Mouse (Mus musculus) ovary, postnatal 36 days (tissue): ENCODE results near the gene Ptprg.

Source experiments
- DNase-seq: peaks from one replicate; pipeline ENCODE4 v3.0.0; 2022; ENCODE audit warnings: low spot score, mixed read lengths

The Ptprg gene

GRCm38 (mm10) chr14:12099390-12100333 lies 546.3 kb downstream of the Ptprg start:
- DNase-seq: no peak

DNA sequence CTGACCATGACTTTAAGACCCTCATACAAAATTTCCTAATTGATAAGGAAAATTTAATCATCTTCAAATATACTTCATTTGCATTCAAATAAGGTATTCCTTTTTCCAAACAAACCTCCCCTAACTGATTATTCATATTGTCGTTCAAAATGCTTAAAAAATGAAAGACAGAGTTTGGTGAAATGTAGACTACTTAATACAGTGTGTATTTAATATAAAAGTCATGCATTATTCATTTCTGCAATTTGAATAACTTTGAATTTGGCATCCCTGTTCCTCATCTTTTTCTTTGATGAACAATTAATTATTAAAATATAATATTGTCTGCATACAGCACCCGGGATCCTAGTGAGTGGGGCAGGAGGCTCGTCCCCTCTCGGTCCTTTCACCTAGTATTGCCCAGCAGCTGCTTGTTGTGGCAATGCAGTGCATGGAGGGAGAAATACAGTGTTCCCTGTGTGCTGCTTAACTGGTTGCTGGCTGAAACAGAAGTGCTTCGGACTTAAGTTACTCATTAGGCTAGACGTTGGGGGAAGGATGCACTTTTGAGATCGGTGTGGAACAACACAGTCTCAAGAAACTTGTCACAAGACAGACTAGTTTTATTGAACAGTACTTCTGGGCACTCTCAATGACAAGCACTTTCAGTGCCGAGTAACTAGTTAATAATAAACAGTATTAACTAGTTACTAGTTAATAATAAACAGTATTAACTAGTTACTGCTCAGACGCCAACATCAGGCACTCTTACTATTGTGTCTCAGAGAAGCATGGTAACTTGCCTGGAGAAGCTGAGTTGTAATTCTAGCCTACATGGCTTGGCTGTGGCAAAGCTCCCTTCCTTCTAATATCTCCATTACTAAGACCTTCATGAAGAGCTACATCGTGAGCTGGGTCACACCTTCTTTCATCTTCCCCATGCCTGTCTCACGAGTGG lies 549.3 kb downstream of the Ptprg start:
- DNase-seq: no peak

- DNase-seq: no peak
Measured at GRCm38 (mm10) chr14:12104297-12105155, 551.2 kb downstream of the Ptprg start.

DNA sequence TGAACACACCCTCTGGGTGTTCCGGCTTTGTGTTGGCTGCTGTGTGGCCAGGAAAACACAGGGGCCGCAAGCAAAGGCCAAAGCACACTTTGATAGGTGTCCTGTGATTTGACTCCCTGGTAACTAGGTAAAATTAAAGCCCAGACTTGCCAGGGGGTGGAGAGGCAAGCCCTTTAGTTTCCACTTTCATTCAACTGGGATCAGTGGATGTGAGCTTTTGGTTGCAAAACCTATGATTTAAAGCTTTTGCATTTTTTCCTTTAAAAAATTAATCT lies 551.8 kb downstream of the Ptprg start:
- DNase-seq: no peak

DNA sequence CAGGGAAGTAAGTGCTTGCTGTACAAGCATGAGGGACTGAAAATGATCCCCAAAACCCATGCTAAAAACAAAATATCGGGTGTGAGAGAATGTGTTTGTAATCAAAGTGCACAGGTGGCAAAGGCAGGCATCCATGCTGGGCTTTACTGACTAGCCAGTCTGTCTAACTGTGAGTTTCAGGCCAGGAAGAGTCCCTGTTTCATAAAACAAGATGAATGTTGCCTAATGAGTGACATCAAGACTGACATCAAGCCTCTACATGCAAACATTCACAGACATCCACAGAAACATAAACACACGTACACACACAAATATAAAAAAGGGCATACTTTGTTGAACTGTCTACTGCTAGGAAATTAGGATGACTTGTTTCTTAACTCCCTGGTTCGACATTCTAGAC lies 552.3 kb downstream of the Ptprg start:
- no peak for DNase-seq

GRCm38 (mm10) chr14:12107459-12107858 lies 554.1 kb downstream of the Ptprg start:
- DNase-seq: no peak

- DNase-seq: no peak
Measured at GRCm38 (mm10) chr14:12107991-12108390, 554.7 kb downstream of the Ptprg start.

DNA sequence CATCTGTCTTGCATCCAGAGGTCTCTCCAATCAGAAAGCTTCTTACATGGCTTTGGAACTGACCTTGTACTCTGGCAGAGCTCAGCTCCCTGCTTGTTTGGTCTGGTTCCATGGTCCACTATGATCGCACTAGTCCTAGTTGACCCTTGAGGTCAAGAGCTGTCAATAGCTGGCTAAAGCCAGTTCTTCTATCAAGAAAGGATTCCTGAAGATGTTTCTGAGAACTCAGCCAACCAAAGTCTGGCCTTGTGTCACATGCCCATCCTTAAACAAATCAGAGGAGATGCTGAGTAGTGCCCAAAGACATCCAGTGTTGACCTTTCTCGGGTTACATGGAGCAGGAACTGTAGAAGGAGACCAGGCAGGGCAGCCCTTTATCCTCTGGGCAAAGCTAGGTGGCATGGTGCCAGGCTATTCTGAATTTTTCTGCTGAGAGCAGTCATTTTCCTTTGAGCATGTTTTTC lies 559.2 kb downstream of the Ptprg start:
- DNase-seq: peak; percentile 23

DNA sequence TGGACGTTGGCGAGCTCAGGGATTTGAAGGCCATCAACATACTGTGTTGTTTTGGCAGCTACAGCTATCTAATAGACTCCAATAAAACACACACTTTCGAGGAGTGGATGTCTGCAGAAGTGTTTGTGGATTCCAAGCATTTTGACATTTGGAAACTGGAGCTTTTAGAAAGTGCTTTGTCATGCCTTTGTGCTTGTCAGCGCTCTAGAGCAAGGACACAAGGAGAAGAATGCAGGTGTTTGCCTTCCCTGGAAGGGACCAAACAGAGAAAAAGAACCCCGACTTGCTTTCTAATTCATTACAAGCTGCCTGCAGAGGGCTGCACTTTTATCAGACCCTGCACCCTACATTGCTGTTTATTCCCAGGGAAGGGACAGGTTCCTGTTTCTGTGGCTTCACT lies 560.0 kb downstream of the Ptprg start:
- DNase-seq: no peak

- no peak for DNase-seq
Measured at GRCm38 (mm10) chr14:12114016-12114415, 560.7 kb downstream of the Ptprg start.

DNA sequence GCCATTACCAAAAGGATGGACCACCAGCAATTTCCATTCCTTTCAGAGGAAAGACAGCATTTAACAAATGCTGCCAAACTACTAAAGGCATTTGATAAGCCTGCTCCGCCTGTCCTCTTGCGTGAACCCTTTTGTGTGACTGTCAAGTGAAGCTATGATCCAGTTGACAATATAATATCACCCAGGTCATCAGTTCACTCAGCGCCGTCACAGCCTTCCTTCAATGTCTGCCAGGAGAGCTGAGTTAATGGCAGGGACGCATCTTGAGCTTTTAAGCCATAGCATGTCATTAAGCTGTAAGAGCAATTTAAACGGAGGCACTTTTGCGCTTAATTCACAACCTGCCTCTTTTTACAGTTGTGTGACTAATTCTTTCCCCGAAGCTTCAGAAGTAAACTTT lies 565.9 kb downstream of the Ptprg start:
- DNase-seq: no peak

DNA sequence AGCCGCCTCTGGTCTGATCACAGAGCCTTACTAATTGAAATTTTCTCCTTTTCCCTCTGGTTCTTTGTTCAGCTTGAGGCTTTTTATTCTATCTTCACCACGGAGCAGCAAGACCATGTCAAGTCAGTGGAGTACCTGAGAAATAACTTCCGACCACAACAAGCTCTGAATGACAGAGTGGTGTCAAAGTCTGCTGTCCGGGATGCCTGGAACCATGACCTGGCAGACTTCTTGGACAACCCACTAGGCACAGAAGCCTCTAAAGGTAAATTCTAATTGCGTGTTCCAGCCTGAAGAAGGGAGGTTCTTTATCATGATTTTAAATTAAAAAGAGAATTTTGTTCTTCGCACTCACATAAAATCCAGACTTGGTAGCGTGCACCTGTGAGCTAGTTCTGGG lies 568.6 kb downstream of the Ptprg start:
- no peak for DNase-seq

GRCm38 (mm10) chr14:12124682-12125081 lies 571.4 kb downstream of the Ptprg start:
- DNase-seq: no peak

GRCm38 (mm10) chr14:12127951-12128350 lies 574.6 kb downstream of the Ptprg start:
- no peak for DNase-seq

GRCm38 (mm10) chr14:12132046-12132615 lies 578.8 kb downstream of the Ptprg start:
- no peak for DNase-seq

GRCm38 (mm10) chr14:12133163-12133562 lies 579.8 kb downstream of the Ptprg start:
- DNase-seq: no peak

DNA sequence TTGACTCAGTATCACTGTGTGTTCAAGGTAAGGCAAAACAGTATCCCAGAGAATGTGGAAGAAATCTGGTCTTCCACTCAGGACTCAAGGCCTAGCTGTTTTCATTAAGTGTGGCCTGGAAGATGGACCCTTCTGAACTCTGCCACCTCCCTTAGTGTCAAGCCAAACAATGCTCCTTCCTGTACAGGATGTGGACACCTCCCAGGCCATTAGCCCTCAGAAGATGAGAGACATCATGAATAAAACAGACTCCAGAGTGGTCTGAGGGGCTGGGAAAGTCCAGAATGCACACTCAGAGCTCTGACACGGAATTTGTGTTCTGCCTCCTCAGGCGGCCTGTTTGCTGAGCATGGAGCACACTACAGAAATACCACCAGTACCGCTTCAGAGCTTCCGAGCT lies 581.2 kb downstream of the Ptprg start:
- DNase-seq: no peak

DNA sequence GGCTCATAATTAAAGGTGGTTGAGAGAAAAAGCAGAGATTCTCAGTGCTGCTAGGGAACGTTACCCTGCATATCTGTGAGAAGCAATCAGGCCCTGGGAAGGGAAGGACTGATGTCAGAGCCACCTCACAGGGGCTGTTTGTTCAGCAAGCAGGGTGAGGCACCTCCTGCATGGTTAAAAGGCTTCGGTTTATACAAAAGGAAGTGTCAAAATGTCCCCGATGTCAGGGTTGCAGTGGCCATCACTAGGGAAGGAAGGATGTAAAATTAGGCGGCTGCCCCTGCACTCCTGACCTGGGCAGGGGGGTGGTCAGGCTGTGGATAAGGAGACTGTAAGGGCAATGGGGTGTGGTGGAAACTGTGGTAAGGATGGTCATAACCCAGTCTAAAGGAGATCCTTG lies 583.2 kb downstream of the Ptprg start:
- DNase-seq: no peak

GRCm38 (mm10) chr14:12139643-12140481 lies 586.5 kb downstream of the Ptprg start:
- peak; percentile 6 for DNase-seq

DNA sequence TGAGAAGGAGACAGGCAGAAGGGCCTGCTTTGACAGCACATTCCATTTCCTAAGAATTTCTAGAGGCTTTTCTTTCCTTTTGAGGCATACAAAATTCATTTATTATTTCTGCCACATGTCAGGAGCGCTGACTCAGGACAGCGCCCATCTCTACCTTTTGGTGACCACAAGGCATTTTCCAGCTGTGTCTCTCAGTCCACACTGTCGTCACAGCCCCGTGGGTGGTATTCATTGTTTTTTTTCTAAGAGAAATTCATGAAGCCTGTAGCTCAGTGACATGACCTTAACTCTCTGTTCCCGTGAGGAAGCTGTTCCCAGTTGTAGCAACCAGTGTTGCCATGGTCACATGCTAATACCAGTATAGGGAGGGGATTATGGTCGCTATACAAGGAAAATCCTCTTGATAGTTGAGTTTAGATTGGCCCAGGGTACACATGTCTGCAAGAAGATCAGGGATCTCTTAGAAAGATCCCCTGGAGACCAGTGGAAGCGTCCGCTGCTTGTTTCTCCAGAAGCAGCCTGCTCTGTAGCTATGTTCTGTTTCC lies 590.7 kb downstream of the Ptprg start:
- DNase-seq: no peak
